Mouse (Mus musculus) adrenal gland, adult (tissue): ENCODE measurements around the gene Olfr1214.

Source experiments
- DNase-seq, 2 experiments: peaks; one replicate each; pipeline ENCODE4 v3.0.0; 2022 to 2023; ENCODE audit warnings: low spot score in 1 of 2; ENCODE audit not compliant: inconsistent age in 2 of 2

The Olfr1214 gene

GRCm38 (mm10) chr2:88992553-88992952 lies at the start of gene Olfr1214:
Olfr1214 (minus strand) TSS chr2:88992653.
- no peak for DNase-seq

- DNase-seq = no peak
Observed at GRCm38 (mm10) chr2:89031965-89032364, 39.5 kb upstream of the Olfr1214 start, which contains the start of gene Olfr1217. Olfr1217 (minus strand) TSS chr2:89032065.

- DNase-seq = peak; percentile 7 to 56
Observed at GRCm38 (mm10) chr2:89021436-89021835, 29.0 kb upstream of the Olfr1214 start.

- DNase-seq = no peak
Observed at GRCm38 (mm10) chr2:89018240-89018639, 25.8 kb upstream of the Olfr1214 start, which contains the start of gene Olfr1216. Olfr1216 (minus strand) TSS chr2:89018340.

- no peak for DNase-seq
Observed at GRCm38 (mm10) chr2:89006873-89007272, 14.4 kb upstream of the Olfr1214 start, which contains the start of gene Olfr1215. Olfr1215 (minus strand) TSS chr2:89006973.

- DNase-seq = no peak
Observed at GRCm38 (mm10) chr2:88980181-88980580, 12.3 kb downstream of the Olfr1214 start, which contains the start of gene Gm13762. Gm13762 (minus strand) TSS chr2:88980281.

GRCm38 (mm10) chr2:88953669-88954068 lies 38.8 kb downstream of the Olfr1214 start, which contains the start of gene Olfr1212:
Olfr1212 (plus strand) TSS chr2:88953969.
- no peak for DNase-seq

- no peak for DNase-seq
Observed at GRCm38 (mm10) chr2:88938011-88938410, 54.4 kb downstream of the Olfr1214 start, which contains the start of gene Olfr1211. Olfr1211 (minus strand) TSS chr2:88938111.
